Mouse (Mus musculus): ENCODE data around the gene Spen.

Gene Spen

DNA sequence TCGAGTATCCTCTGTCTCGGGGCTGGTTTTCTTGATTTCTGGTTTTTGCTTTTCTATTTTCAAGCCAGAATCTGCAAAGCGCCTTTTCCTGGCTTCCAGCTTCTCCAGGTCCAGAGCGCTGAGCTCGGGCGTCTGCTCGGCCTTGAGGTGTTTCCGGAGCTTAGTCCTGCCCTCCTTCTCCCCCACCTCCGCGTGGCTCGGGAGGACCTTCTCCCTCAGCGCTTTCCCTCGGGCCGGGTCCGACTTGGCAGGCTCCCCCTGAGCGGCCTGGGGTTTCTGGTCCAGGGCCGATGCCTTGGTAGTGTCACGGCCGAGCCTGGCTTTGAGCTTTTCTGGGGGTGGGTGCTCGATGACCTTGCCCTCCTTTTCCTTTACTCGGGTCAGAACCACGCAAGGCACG lies 60.2 kb downstream of the Spen start:
- no peak for DNase-seq (ENCODE audit: low read depth, low spot score)

DNA sequence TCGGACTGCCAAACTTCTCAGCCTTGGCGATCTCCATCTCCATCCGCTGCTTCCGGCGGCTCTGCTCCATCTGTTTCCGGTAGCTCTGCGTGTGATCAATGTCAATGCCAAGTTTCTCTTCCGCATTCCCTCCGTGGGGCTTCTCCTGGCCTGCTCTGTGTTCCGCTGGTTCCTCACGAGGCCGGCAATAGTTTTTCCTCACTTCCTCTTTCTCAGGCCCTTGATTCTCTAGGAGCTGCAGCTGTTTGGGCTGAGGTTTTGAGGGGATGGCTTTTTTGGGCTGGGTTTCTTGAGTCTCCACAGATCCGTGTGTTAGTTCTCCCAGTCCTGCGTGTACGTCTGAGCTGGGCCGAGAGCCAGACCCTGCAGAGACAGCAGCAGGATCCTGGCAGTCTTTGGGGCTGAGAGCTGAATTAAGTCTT lies 60.7 kb downstream of the Spen start:
- DNase-seq (ENCODE audit: low read depth, low spot score) = no peak

GRCm38 (mm10) chr4:141474431-141474830 lies 64.0 kb downstream of the Spen start:
- no peak for DNase-seq (ENCODE audit: low read depth, low spot score)

DNA sequence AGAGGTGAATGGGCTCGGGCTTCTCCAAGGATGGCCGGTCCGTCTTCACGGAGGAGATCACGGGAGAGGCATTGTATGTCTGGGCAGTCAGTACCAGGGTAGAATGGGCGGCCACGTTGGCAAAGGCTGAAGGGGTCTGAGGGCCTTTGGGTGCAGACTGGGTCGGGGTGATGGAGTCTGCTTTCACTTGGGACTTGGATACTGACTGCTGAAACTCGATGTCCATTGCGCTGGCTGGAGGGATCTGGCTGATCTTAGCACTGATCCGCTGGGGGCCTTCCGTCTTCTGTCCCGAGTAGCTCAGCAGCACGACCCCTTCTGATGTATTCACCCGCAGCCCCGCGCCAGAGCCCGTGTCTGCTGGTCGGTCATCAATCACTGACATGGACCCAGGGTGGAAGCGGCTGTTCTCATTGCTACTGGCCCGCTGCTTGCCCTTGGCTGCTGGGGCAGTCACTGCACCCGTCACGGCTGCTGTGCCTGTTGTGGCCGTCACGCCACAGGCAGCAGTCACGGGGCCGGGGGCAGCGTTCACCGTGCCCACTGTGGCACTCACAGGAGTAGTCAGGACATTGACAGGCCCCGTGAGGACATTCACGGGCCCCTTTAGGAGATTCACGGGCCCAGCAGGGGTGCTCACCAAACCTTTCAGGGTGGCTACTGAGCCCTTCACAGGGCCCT lies 65.6 kb downstream of the Spen start:
- no peak for DNase-seq (ENCODE audit: low read depth, low spot score)

- DNase-seq (ENCODE audit: low read depth, low spot score) = no peak
Measured at GRCm38 (mm10) chr4:141471491-141471890, 66.9 kb downstream of the Spen start.

GRCm38 (mm10) chr4:141469343-141469742 lies 69.1 kb downstream of the Spen start:
- no peak for DNase-seq (ENCODE audit: low read depth, low spot score)

DNA sequence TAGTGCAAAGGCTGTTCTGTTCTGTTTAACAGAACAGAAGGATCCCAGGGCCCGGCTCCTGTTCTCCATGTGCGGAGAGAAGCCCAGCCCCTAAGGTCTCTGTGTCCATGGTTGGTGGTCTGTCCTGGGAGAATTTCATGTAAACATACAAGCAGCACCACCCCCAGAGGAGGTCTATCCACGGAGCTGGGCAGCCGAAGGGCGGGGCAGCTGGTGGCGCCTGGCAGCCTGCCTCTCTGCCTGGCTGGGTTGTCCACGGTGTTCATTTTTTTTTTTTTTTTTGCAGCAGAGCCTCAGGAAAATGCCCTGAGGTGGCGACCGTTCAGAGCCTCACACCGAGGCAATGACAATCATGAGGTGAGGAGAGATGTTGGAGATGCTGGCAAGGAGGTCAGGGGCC lies 69.8 kb downstream of the Spen start:
- no peak for DNase-seq (ENCODE audit: low read depth, low spot score)

DNA sequence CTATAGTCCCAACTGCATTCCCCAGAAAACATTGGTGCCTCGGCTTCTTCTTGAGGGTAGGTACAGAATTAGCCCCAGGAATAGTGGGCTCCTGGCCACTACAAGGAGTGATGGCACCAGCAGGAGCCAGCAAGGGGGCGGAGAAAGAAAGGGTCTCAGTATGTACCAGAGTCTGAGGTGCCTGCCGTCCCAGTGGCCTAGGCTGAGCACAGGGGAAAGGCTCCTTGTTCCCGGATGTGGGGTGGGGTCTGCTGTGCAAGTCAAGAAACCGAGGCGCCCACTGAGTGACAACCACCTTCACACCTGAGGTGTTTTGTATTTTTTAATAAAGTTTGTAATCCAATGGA lies 70.8 kb downstream of the Spen start:
- no peak for DNase-seq (ENCODE audit: low read depth, low spot score)

DNA sequence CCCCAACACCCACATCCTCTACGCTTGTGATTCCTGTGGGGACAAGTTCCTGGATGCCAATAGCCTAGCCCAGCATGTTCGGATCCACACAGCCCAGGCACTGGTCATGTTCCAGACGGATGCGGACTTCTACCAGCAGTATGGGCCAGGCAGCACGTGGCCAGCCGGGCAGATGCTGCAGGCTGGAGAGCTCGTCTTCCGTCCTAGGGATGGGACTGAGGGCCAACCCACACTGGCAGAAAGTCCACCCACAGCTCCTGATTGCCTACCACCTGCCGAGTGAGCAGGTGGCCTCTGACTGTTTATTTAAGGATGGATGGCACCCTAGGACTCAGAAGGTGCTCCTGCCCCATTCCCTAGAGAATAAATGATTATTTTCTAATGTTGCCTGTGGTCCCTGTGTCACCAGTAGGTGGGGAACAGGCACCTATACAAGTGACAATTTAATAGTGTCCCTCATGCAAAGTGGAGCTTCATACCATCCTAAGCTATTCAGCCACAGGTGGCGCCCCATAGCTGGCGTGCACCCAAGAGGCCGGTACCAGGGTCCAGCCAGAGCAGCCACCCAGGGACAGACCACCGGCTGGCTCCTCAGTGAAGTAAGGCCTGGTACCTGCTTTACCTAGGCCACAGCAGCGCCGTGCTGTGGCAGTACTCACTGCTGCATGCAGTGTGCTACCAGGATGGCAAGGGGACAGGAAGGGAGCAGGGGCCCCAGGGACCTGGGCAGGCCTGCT lies 71.4 kb downstream of the Spen start:
- no peak for DNase-seq (ENCODE audit: low read depth, low spot score)

GRCm38 (mm10) chr4:141466289-141466795 lies 72.1 kb downstream of the Spen start:
- no peak for DNase-seq (ENCODE audit: low read depth, low spot score)

- no peak for DNase-seq (ENCODE audit: low read depth, low spot score)
Measured at GRCm38 (mm10) chr4:141465512-141466288, 72.7 kb downstream of the Spen start.

DNA sequence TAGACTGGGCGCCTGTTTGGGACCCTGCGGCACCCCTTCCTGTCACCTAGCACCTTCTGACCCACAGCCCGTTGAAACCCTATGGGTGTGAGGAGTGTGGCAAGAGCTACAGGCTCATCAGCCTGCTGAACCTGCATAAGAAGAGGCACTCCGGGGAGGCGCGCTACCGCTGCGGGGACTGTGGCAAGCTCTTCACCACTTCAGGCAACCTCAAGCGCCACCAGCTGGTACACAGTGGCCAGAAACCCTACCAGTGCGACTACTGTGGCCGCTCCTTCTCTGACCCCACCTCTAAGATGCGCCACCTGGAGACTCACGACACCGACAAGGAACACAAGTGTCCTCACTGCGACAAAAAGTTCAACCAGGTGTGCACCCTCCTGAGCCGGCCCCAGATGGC lies 73.7 kb downstream of the Spen start:
- no peak for DNase-seq (ENCODE audit: low read depth, low spot score)

DNA sequence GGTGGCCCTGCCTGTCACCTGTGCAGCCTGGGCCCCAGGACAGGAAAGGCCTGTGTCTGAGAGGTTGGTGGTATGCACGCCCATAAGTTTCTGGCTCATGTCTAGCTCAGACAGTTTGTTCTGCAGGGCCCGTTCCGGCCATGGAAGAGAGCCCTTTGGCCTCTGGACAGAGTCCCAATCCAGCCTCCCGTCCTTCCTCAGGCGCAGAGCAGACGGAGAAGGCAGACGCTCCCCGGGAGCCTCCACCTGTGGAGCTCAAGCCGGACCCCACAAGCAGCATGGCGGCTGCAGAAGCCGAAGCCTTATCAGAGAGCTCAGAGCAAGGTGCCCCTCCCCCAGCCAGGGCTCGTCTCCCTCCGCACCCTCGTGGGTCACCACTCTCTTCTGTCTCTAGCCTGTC lies 74.9 kb downstream of the Spen start:
- DNase-seq (ENCODE audit: low read depth, low spot score) = no peak

- DNase-seq (ENCODE audit: low read depth, low spot score) = no peak
Measured at GRCm38 (mm10) chr4:141461576-141461975, 76.8 kb downstream of the Spen start.

- DNase-seq (ENCODE audit: low read depth, low spot score) = no peak
Measured at GRCm38 (mm10) chr4:141461088-141461487, 77.3 kb downstream of the Spen start.

DNA sequence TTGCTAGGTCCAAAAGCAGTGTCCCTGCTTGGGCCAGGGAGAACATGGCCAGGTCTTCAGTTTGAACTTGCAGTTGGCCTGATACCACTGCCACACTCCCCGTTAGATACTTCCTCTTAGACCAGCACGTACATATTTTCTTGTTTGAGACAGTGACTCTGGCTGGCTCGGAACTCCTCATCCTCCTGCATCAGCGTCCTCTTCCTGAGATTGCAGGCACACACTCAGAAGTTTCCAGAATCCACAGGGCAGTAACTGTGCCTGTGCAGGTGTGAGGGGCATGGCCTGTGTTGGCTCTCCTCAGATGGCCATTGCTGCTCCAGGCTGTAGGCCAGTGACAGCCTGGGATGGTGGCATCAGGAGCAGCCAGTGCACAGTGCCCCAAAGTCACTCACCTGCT lies 77.9 kb downstream of the Spen start:
- no peak for DNase-seq (ENCODE audit: low read depth, low spot score)

GRCm38 (mm10) chr4:141459766-141460165 lies 78.6 kb downstream of the Spen start:
- no peak for DNase-seq (ENCODE audit: low read depth, low spot score)

GRCm38 (mm10) chr4:141458888-141459287 lies 79.5 kb downstream of the Spen start:
- no peak for DNase-seq (ENCODE audit: low read depth, low spot score)

DNA sequence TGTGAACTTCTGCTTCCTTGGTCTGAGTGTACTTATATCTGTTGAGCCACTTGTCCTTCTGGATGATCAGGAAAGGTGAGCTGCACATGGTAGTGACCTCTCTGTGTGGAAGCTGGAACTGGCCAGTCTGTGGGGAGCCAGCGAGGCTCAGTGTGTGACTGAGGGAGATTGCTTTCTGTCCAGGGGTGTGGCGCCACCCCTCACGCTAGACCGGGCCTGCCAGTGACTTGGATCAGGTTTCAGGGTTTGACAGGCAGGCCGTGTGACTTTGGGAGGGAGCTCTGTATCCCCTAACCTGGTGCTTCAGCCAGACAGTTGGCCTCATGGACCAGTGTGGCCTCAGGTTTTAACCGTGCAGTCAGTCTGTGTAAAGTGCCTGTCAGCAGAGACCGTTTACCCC lies 80.2 kb downstream of the Spen start:
- DNase-seq (ENCODE audit: low read depth, low spot score) = no peak

- DNase-seq (ENCODE audit: low read depth, low spot score) = no peak
Measured at GRCm38 (mm10) chr4:141456193-141456938, 82.0 kb downstream of the Spen start.

DNA sequence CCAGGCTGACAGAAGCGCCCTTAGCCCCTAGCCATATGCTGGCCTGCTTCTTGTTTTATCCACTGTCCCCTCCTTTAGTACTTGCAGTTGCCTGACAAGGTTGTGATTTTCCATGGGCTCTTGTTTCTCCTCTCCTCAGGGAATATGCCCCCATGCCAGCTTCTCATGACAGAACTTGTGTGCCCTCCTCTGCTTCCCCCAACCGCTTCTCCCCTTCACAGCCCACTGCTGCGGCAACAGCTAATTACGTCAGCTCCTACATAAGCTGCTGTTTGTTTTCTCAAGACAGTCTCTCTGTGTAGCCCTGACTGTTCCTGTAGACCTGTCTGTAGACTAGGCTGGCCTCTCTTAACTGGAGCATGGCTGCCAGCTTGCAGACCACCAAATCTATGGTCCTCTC lies 82.9 kb downstream of the Spen start:
- DNase-seq (ENCODE audit: low read depth, low spot score) = no peak
